Mouse (Mus musculus) forebrain, postnatal 0 days (tissue): ENCODE measurements around the gene Fam76a. TPM values are rescaled to one million over a fixed set of nuclear protein-coding genes. Genes with fewer than 3 reads are reported as not detected.

ENCODE experiments used
- ATAC-seq: fragments of 200-750 bp; cut with Nextera tagmentation; 2 replicates; pipeline ENCODE4 v1.8.0; 2017; ENCODE audit warnings: mild to moderate bottlenecking, moderate library complexity
- DNase-seq: peaks from one replicate; pipeline ENCODE4 v3.0.0-alpha.2; 2015
- H3K27ac ChIP-seq: fragments of 300-500 bp; sonication (generic); 2 replicates; pipeline ENCODE4 v1.5.1; 2014; ENCODE audit warnings: low read depth, mild to moderate bottlenecking, antibody characterized with exemption, low read length, moderate library complexity, mixed read lengths
- H3K27me3 ChIP-seq: fragments of 300-500 bp; sonication (generic); 2 replicates; pipeline ENCODE4 v1.6.1; 2014; ENCODE audit warnings: mild to moderate bottlenecking, low read length, mixed read lengths; ENCODE audit not compliant: insufficient read depth
- H3K36me3 ChIP-seq: fragments of 300-500 bp; sonication (generic); 2 replicates; pipeline ENCODE4 v1.6.1; 2014; ENCODE audit warnings: mild to moderate bottlenecking, moderate library complexity; ENCODE audit not compliant: insufficient read depth
- H3K4me1 ChIP-seq: fragments of 300-500 bp; sonication (generic); 2 replicates; pipeline ENCODE4 v1.6.1; 2014; ENCODE audit warnings: antibody characterized with exemption; ENCODE audit not compliant: insufficient read depth
- H3K4me2 ChIP-seq: fragments of 300-500 bp; sonication (generic); 2 replicates; pipeline ENCODE4 v1.6.1; 2014; ENCODE audit warnings: low read depth, mild to moderate bottlenecking, moderate library complexity
- H3K4me3 ChIP-seq: fragments of 300-500 bp; sonication (generic); 2 replicates; pipeline ENCODE4 v1.5.1; 2014; ENCODE audit warnings: low read depth, low read length, mixed read lengths
- H3K9ac ChIP-seq: fragments of 300-500 bp; sonication (generic); 2 replicates; pipeline ENCODE4 v1.6.1; 2014; ENCODE audit warnings: mild to moderate bottlenecking
- H3K9me3 ChIP-seq: fragments of 300-500 bp; sonication (generic); 2 replicates; pipeline ENCODE4 v1.6.1; 2016; ENCODE audit warnings: low read length
- CTCF ChIP-seq: sonication (generic); IDR thresholded peaks from 2 replicates; pipeline ENCODE4 v1.5.1; 2016; ENCODE audit warnings: antibody characterized with exemption, control low read depth, low read depth
- WGBS: fragments of 180-500 bp; shearing (Covaris S2); extraction: QIAGEN DNeasy Blood & Tissue Kit; methylation state at CpG from one replicate; pipeline ENCODE4 v1.1.7; 2014; 5-methylcytosine and 5-hydroxymethylcytosine counted together
- polyA plus RNA-seq: library from polyadenylated mRNA; unstranded; fragments of >200 nt; fragmentation: Nextera tagmentation; extraction: Ambion mirVana; gene quantifications from 2 replicates; pipeline ENCODE4 v1.2.1, GENCODE M21; 2015
- total RNA-seq: library from RNA; depleted of rRNA; stranded (reverse); fragments of >200 nt; gene quantifications from 2 replicates; pipeline ENCODE4 v1.2.3, GENCODE M21; 2014

Fam76a gene
- total and polyA plus RNA-seq, 2 experiments from 2014 or later: 29.8 to 41.0 TPM

GRCm38 (mm10) chr4:132954530-132955394 lies 32.4 kb upstream of the Fam76a start:
- Histone ChIP-seq H3K4me3 (no peak overlapping the region), H3K27me3 (no peaks in the 10 kb centered on the region), H3K9ac (no peak overlapping the region), H3K9me3 (no peaks in the 10 kb centered on the region), H3K27ac (no peak overlapping the region), H3K36me3 (no peaks in the 10 kb centered on the region), H3K4me2 (no peak overlapping the region), H3K4me1 (no peaks in the 10 kb centered on the region)
- WGBS: 71% methylated on average over 7 of the region's 7 CpGs
- no peak for ATAC-seq
- DNase-seq: no peak
- TF ChIP-seq CTCF: no peak

DNA sequence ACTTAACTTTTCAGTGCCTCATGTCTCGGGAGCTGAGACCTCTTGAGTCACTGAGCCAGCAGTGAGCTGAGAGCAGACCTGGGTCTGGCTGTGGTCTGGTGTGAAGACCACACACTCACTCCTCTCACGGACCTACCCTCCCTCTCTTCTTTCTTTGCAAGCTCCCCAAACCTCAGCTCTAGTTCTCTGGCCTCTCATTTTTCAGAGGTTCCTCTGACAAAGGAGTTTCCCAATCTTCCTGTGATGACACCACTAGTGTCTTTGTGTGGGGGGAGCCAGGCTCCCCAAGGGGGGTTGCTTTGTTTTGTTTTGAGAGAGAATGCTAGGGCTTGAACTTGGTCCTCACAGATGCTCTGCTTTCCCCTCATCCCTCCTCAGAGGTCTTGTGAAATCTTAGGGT lies 28.6 kb upstream of the Fam76a start:
- ATAC-seq: no peak
- WGBS: 40% methylated on average over 2 of the region's 2 CpGs
- no peak overlapping the region for H3K9ac ChIP-seq

DNA sequence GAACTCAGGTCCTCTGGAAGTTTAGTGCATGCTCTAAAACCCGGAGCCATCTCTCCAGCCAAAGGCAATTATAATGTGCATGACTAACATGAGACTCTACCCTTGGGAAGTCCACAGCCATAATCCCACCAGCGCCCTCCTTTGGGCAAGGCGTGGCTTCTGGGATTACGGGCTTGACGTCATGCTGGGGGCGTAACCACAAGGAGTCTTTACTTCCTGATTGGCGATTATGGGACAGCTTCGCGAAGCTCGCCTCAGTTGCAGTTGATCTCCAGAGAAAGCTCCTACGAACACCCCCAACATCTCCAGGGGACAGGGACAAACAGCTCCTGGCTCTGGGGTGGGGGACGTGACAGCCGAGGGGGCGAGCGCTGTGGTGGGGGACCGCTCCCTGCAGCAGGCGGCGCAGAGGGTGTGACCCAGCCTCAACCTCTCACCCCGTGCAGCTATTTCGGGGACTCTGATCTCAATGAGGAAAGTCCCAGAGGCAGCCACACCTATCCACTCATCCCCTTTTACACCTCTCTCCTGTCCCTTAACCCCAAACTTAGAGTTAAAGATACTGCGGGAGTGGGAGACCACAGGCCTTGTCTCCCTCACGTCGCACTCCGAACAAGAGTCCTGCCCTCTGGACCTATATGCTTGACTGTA lies 27.6 kb upstream of the Fam76a start:
- WGBS: 27% methylated on average over 24 of the region's 24 CpGs

More for the DNA sequence above, 28.6 kb upstream of the Fam76a start:
- Histone ChIP-seq H3K4me3 (no peak overlapping the region), H3K9me3 (no peaks in the 10 kb centered on the region), H3K27ac (no peak overlapping the region), H3K4me2 (no peak overlapping the region), H3K27me3 (no peaks in the 10 kb centered on the region), H3K4me1 (peaks cover 3% of the 10 kb centered on the region; the same call in 1 of the 2 replicates), H3K36me3 (no peaks in the 10 kb centered on the region)
- no peak for DNase-seq
- TF ChIP-seq CTCF: no peak

DNA sequence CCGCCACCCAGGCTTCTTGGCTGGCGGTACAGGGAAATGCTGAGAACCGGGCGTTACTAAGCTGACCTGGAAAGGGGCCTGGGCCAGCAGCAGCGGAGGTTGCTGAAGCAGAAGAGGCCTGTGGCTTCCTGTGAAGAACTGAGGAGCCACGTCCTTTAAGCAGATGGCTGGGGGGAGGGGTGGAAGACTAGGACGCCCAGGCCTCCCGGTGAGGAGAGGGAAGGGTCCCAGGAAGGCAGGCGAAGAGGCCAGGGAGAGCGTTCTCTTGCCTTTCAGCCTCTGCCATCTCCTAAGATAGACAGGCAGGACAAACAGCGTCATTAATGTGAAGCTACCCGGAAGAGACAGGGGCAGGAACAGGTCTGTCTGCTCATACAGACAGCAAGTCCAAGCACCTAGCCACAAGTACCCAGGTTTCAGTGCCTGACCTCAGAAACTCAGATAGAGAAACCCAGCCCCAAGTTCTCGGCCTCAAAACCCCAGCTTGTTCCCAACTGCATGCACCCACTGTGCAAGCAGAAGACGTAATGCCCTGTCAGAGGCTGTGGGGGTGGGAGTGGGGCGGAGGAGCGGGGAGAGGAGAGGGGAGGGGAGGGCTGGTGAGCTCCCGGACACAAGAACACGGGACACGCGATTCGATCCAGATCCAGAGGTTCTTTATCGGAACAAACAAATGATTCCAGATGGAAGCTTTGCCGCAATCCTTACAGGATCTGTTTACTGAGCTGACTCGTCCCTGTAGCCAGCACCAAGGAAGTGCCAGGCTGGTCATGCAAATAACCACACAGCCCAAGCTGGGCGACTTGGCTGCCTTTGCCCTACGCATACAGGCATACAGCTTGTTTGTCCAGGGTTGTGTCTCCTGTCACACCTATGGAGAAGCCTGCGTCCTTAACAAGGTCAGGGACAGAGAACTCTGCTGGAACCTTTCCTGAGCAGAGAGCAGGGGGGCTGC lies 24.0 kb upstream of the Fam76a start:
- H3K27ac ChIP-seq: peak overlapping the region; percentile 51
- TF ChIP-seq CTCF: no peak
- 0 out of 2 replicates have a peak overlapping the region, but pooled peaks have one; percentile 34 for H3K9ac ChIP-seq
- DNase-seq (no peak), ATAC-seq (peak; percentile 69; the same call in 1 of the 2 replicates)
- H3K9me3 ChIP-seq: no peaks in the 10 kb centered on the region
- H3K36me3 ChIP-seq: no peaks in the 10 kb centered on the region
- peak overlapping the region; percentile 37 for H3K4me2 ChIP-seq
- 17% methylated on average over 27 of the region's 27 CpGs for WGBS
- no peak overlapping the region for H3K4me3 ChIP-seq
- no peaks in the 10 kb centered on the region for H3K27me3 ChIP-seq
- H3K4me1 ChIP-seq: peaks cover 5% of the 10 kb centered on the region; the same call in 1 of the 2 replicates

More for the DNA sequence above, 27.6 kb upstream of the Fam76a start:
- Histone ChIP-seq H3K27ac (no peak overlapping the region), H3K27me3 (no peaks in the 10 kb centered on the region), H3K4me1 (peaks cover 5% of the 10 kb centered on the region; the same call in 1 of the 2 replicates), H3K9me3 (no peaks in the 10 kb centered on the region), H3K36me3 (no peaks in the 10 kb centered on the region), H3K9ac (no peak overlapping the region), H3K4me3 (no peak overlapping the region), H3K4me2 (0 out of 2 replicates have a peak overlapping the region, but pooled peaks have one; percentile 5)
- ATAC-seq: no peak
- no peak for TF ChIP-seq CTCF
- no peak for DNase-seq

DNA sequence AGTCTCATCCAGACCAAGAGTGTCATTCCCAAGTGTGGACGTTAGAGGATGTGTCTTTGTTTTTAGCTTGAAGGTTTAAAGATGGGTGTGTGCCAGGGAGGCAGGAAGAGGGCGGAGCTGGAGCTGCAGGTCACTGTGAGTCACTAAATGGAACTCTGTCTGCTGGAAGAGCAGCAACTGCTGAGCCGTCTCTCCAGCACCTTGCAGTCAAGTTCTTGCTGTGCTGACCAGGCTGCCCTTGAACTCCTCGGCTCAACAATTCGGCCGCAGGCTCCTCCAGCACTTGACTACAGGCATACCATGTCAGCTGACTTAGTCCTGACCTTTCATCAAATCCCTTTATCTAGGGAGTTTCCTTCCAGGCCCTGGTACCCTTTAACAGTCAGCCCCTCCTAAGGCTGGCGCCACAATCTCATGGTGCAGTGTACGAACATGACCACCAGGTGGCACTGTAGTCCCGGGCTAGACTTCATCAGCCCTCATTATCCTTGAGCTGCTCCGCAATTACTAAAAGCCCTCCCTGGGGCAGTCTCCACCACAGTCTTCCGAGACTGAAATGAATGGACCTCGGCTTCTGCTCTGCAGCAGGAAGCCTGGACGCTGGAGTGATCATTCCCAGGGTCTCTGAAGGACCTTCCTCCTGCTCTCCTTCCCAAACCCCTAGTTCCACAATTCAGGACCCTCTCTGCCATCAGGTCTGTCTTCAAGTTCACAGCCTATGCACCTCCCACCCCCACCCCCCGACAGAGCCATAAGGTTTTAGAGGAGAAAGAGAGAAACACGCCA lies 23.1 kb upstream of the Fam76a start:
- Histone ChIP-seq H3K27me3 (no peaks in the 10 kb centered on the region), H3K4me1 (peaks cover 5% of the 10 kb centered on the region; the same call in 1 of the 2 replicates), H3K36me3 (no peaks in the 10 kb centered on the region), H3K4me3 (no peak overlapping the region), H3K9me3 (no peaks in the 10 kb centered on the region), H3K4me2 (peak overlapping the region; percentile 37), H3K9ac (0 out of 2 replicates have a peak overlapping the region, but pooled peaks have one; percentile 34), H3K27ac (peak overlapping the region; percentile 51)
- ATAC-seq (peak; percentile 90), DNase-seq (peak; percentile 94)
- peak; percentile 97 for TF ChIP-seq CTCF
- 7% methylated on average over 15 of the region's 15 CpGs for WGBS

GRCm38 (mm10) chr4:132944776-132945175 lies 22.4 kb upstream of the Fam76a start:
- no peak for ATAC-seq
- WGBS: 91% methylated on average over 4 of the region's 4 CpGs
- Histone ChIP-seq H3K9me3 (no peaks in the 10 kb centered on the region), H3K4me3 (no peak overlapping the region), H3K4me1 (peaks cover 5% of the 10 kb centered on the region; the same call in 1 of the 2 replicates), H3K4me2 (no peak overlapping the region), H3K27me3 (no peaks in the 10 kb centered on the region), H3K9ac (no peak overlapping the region), H3K36me3 (no peaks in the 10 kb centered on the region), H3K27ac (no peak overlapping the region)
- TF ChIP-seq CTCF: no peak
- no peak for DNase-seq
